Mouse (Mus musculus) midbrain, postnatal 0 days (tissue): ENCODE data around the gene Tex38. TPM values are rescaled to one million over a fixed set of nuclear protein-coding genes. Genes with fewer than 3 reads are reported as not detected.

Experiments used
- ATAC-seq: fragments of 200-750 bp; cut with Nextera tagmentation; 2 replicates; pipeline ENCODE4 v1.8.0; 2017; ENCODE audit warnings: moderate number of reproducible peaks, mild to moderate bottlenecking, moderate TSS enrichment, moderate library complexity; ENCODE audit not compliant: low FRiP score
- DNase-seq: peaks from one replicate; pipeline ENCODE4 v3.0.0-alpha.2; 2015; ENCODE audit warnings: low spot score
- H3K27ac ChIP-seq: fragments of 300-500 bp; sonication (generic); 2 replicates; pipeline ENCODE4 v1.5.1; 2014; ENCODE audit warnings: low read depth, mild to moderate bottlenecking, low read length, mixed read lengths
- H3K27me3 ChIP-seq: fragments of 300-500 bp; sonication (generic); 2 replicates; pipeline ENCODE4 v1.6.1; 2014; ENCODE audit warnings: low read length, control low read depth, mixed read lengths; ENCODE audit not compliant: insufficient read depth
- H3K36me3 ChIP-seq: fragments of 300-500 bp; sonication (generic); 2 replicates; pipeline ENCODE4 v1.6.1; 2014; ENCODE audit warnings: low read length, control low read depth, mixed read lengths; ENCODE audit not compliant: insufficient read depth
- H3K4me1 ChIP-seq: fragments of 300-500 bp; sonication (generic); 2 replicates; pipeline ENCODE4 v1.6.1; 2014; ENCODE audit warnings: mild to moderate bottlenecking, control low read depth, antibody characterized with exemption, low read length, mixed read lengths; ENCODE audit not compliant: insufficient read depth
- H3K4me2 ChIP-seq: fragments of 300-500 bp; sonication (generic); 2 replicates; pipeline ENCODE4 v1.6.1; 2014; ENCODE audit warnings: low read depth, mild to moderate bottlenecking, low read length, mixed read lengths; ENCODE audit not compliant: poor library complexity, severe bottlenecking
- H3K4me3 ChIP-seq: fragments of 300-500 bp; sonication (generic); 2 replicates; pipeline ENCODE4 v1.5.1; 2014; ENCODE audit warnings: low read depth, mild to moderate bottlenecking, low read length, moderate library complexity
- H3K9ac ChIP-seq: fragments of 300-500 bp; sonication (generic); replicated peaks from 2 replicates; pipeline ENCODE4 v1.6.1; 2014; ENCODE audit warnings: mild to moderate bottlenecking, low read length, moderate library complexity, mixed read lengths; ENCODE audit not compliant: poor library complexity, severe bottlenecking
- H3K9me3 ChIP-seq: fragments of 300-500 bp; sonication (generic); 2 replicates; pipeline ENCODE4 v1.6.1; 2016; ENCODE audit warnings: low read length, control low read depth
- CTCF ChIP-seq: IDR thresholded peaks from 2 replicates; pipeline ENCODE4 v1.5.1; 2016; ENCODE audit warnings: antibody characterized with exemption, mild to moderate bottlenecking
- WGBS: fragments of 180-500 bp; shearing (Covaris S2); extraction: QIAGEN DNeasy Blood & Tissue Kit; methylation state at CpG from one replicate; pipeline ENCODE4 v1.1.7; 2014; 5-methylcytosine and 5-hydroxymethylcytosine counted together
- polyA plus RNA-seq: library from polyadenylated mRNA; unstranded; fragments of >200 nt; fragmentation: Nextera tagmentation; extraction: Ambion mirVana; gene quantifications from 2 replicates; pipeline ENCODE4 v1.2.1, GENCODE M21; 2015
- total RNA-seq: library from RNA; depleted of rRNA; stranded (reverse); fragments of >200 nt; gene quantifications from 2 replicates; pipeline ENCODE4 v1.2.3, GENCODE M21; 2014

Tex38 gene
- total and polyA plus RNA-seq, 2 experiments from 2014 or later: 0.49 to 0.93 TPM

- no peaks in the 10 kb centered on the region for H3K27me3 ChIP-seq
- no peak overlapping the region for H3K4me2 ChIP-seq
- ATAC-seq: no peak
- 95% methylated on average over 5 of the region's 5 CpGs for WGBS
- H3K27ac ChIP-seq: no peak overlapping the region
- H3K9ac ChIP-seq: no peak overlapping the region
- DNase-seq: no peak
- no peak for TF ChIP-seq CTCF
- no peaks in the 10 kb centered on the region for H3K4me1 ChIP-seq
- peaks cover 19% of the 10 kb centered on the region; the same call in 1 of the 2 replicates for H3K36me3 ChIP-seq
- H3K9me3 ChIP-seq: no peaks in the 10 kb centered on the region
- H3K4me3 ChIP-seq: no peak overlapping the region
Measured at GRCm38 (mm10) chr4:115815606-115816005, 34.8 kb upstream of the Tex38 start.

DNA sequence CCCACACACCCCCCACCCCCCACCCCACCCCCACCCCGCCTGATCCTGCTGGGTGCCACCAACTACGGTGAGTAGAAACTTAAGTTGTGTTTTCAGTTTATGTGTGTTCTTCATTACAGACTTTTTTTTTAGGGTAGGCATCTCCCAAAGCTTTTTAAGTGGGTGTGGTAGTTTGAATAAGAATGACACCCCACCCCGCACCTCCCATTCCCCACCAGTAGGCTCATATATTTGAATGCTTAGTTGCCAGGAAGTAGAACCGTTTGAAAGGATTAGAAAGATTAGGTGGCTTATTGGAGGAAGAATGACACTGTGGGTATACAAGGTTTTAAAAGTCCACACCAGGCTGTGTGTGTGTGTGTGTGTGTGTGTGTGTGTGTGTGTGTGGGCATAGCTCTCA, 31.5 kb upstream of the Tex38 start:
- Histone ChIP-seq H3K27me3 (no peaks in the 10 kb centered on the region), H3K4me2 (no peak overlapping the region), H3K27ac (no peak overlapping the region), H3K4me1 (no peaks in the 10 kb centered on the region), H3K9me3 (no peaks in the 10 kb centered on the region), H3K36me3 (peaks cover 19% of the 10 kb centered on the region; the same call in 1 of the 2 replicates), H3K4me3 (no peak overlapping the region), H3K9ac (no peak overlapping the region)
- no peak for DNase-seq
- WGBS: 78% methylated on average over 4 of the region's 4 CpGs
- TF ChIP-seq CTCF: no peak
- no peak for ATAC-seq

- Histone ChIP-seq H3K4me2 (no peak overlapping the region), H3K9ac (no peak overlapping the region), H3K27ac (no peak overlapping the region), H3K4me3 (no peak overlapping the region), H3K9me3 (no peaks in the 10 kb centered on the region), H3K27me3 (no peaks in the 10 kb centered on the region), H3K4me1 (no peaks in the 10 kb centered on the region), H3K36me3 (peaks cover 43% of the 10 kb centered on the region)
- WGBS: 74% methylated on average over 3 of the region's 3 CpGs
- TF ChIP-seq CTCF: no peak
- peak; percentile 24 for DNase-seq
- ATAC-seq: no peak
Measured at GRCm38 (mm10) chr4:115799981-115800380, 19.2 kb upstream of the Tex38 start.

- Histone ChIP-seq H3K4me1 (no peaks in the 10 kb centered on the region), H3K4me2 (no peak overlapping the region), H3K27me3 (no peaks in the 10 kb centered on the region), H3K4me3 (no peak overlapping the region), H3K9me3 (no peaks in the 10 kb centered on the region), H3K9ac (no peak overlapping the region), H3K27ac (no peak overlapping the region), H3K36me3 (peaks cover 41% of the 10 kb centered on the region)
- 91% methylated on average over 3 of the region's 3 CpGs for WGBS
- no peak for DNase-seq
- ATAC-seq: no peak
- TF ChIP-seq CTCF: no peak
Measured at GRCm38 (mm10) chr4:115795360-115795759, 14.5 kb upstream of the Tex38 start.

- H3K4me2 ChIP-seq: no peak overlapping the region
- H3K36me3 ChIP-seq: peaks cover 18% of the 10 kb centered on the region; the same call in 1 of the 2 replicates
- no peak overlapping the region for H3K9ac ChIP-seq
- H3K27me3 ChIP-seq: no peaks in the 10 kb centered on the region
- no peak overlapping the region for H3K27ac ChIP-seq
- no peak overlapping the region for H3K4me3 ChIP-seq
- no peaks in the 10 kb centered on the region for H3K9me3 ChIP-seq
- DNase-seq: no peak
- TF ChIP-seq CTCF: no peak
- 90% methylated on average over 3 of the region's 3 CpGs for WGBS
- ATAC-seq: no peak
- H3K4me1 ChIP-seq: peaks cover 2% of the 10 kb centered on the region; the same call in 1 of the 2 replicates
Measured at GRCm38 (mm10) chr4:115790864-115791263, 10.0 kb upstream of the Tex38 start.

DNA sequence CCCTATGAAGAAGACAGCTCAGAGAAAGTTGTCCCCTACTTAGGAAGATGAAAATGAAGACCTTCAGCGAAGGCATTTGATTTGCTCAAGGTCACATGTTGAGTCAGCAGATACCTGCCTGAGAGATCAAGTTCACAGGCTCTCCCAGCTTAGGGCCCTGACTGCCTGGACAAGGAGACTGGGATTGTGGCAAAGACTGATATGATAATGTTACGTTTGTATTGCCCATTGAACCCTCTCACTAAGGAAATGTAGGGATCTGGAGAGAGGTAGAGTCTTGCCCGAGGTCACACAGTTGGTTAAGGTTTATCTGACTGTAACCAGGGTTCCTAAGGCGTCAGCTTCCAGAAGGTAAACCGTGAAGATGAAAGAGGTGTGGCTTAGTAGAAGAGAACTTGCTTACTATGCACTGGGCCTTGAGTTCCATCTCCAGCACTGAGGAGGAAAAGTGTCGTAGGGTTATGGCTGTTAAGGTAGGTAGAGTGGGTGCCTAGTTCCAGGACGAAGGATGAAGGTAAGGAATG, 4.8 kb upstream of the Tex38 start:
- Histone ChIP-seq H3K36me3 (peaks cover 6% of the 10 kb centered on the region; the same call in 1 of the 2 replicates), H3K4me2 (peak overlapping the region; percentile 62), H3K9ac (peak overlapping the region; percentile 78), H3K27me3 (no peaks in the 10 kb centered on the region), H3K27ac (no peak overlapping the region), H3K9me3 (no peaks in the 10 kb centered on the region), H3K4me3 (peak overlapping the region; percentile 71), H3K4me1 (peaks cover 6% of the 10 kb centered on the region; the same call in 1 of the 2 replicates)
- no peak for DNase-seq
- ATAC-seq: 0 out of 2 replicates have a peak, but pooled peaks have one; percentile 8
- TF ChIP-seq CTCF: no peak
- 60% methylated on average over 7 of the region's 7 CpGs for WGBS
